Mouse (Mus musculus) stomach, postnatal 0 days (tissue): ENCODE data around the gene Lgi1. TPM values are rescaled to one million over a fixed set of nuclear protein-coding genes. Genes with fewer than 3 reads are reported as not detected.

ENCODE experiments used
- ATAC-seq: fragments of 200-750 bp; cut with Nextera tagmentation; 2 replicates; pipeline ENCODE4 v1.8.0; 2017; ENCODE audit not compliant: low FRiP score, low TSS enrichment
- DNase-seq: peaks from one replicate; pipeline ENCODE4 v3.0.0-alpha.2; 2016; ENCODE audit warnings: low spot score
- H3K27ac ChIP-seq: fragments of 300-500 bp; sonication (generic); replicated peaks from 2 replicates; pipeline ENCODE4 v1.5.1; 2014; ENCODE audit warnings: mild to moderate bottlenecking, control low read depth
- H3K27me3 ChIP-seq: fragments of 300-500 bp; sonication (generic); 2 replicates; pipeline ENCODE4 v1.6.1; 2014; ENCODE audit warnings: low read length; ENCODE audit not compliant: control insufficient read depth, insufficient read depth
- H3K36me3 ChIP-seq: fragments of 300-500 bp; sonication (generic); 2 replicates; pipeline ENCODE4 v1.6.1; 2014; ENCODE audit warnings: low read length, mixed read lengths; ENCODE audit not compliant: control insufficient read depth, insufficient read depth
- H3K4me1 ChIP-seq: fragments of 300-500 bp; sonication (generic); replicated peaks from 2 replicates; pipeline ENCODE4 v1.6.1; 2014; ENCODE audit warnings: antibody characterized with exemption; ENCODE audit not compliant: control insufficient read depth, insufficient read depth
- H3K4me2 ChIP-seq: fragments of 300-500 bp; sonication (generic); replicated peaks from 2 replicates; pipeline ENCODE4 v1.6.1; 2014; ENCODE audit warnings: low read depth, mild to moderate bottlenecking, control low read depth, moderate library complexity
- H3K4me3 ChIP-seq: fragments of 300-500 bp; sonication (generic); 2 replicates; pipeline ENCODE4 v1.5.1; 2014; ENCODE audit warnings: low read depth, low read length, control low read depth
- H3K9ac ChIP-seq: fragments of 300-500 bp; sonication (generic); 2 replicates; pipeline ENCODE4 v1.6.1; 2014; ENCODE audit warnings: mild to moderate bottlenecking, low read length, control low read depth, mixed read lengths
- H3K9me3 ChIP-seq: fragments of 300-500 bp; sonication (generic); 2 replicates; pipeline ENCODE4 v1.6.1; 2016; ENCODE audit warnings: low read length; ENCODE audit not compliant: control insufficient read depth
- CTCF ChIP-seq: IDR thresholded peaks from 2 replicates; pipeline ENCODE4 v1.5.1; 2016; ENCODE audit warnings: antibody characterized with exemption, low read depth, mild to moderate bottlenecking, moderate library complexity
- EP300 ChIP-seq: optimal IDR thresholded peaks from 2 replicates; pipeline ENCODE3; 2016; ENCODE audit warnings: antibody characterized with exemption
- WGBS: fragments of 180-500 bp; shearing (Covaris S2); extraction: QIAGEN DNeasy Blood & Tissue Kit; methylation state at CpG from one replicate; pipeline ENCODE4 v1.1.7; 2014; 5-methylcytosine and 5-hydroxymethylcytosine counted together
- polyA plus RNA-seq: library from polyadenylated mRNA; unstranded; fragments of >200 nt; fragmentation: Nextera tagmentation; extraction: Ambion mirVana; gene quantifications from 2 replicates; pipeline ENCODE4 v1.2.1, GENCODE M21; 2015

Lgi1 gene
- polyA plus RNA-seq, 1 experiment from 2014 or later: 1.0 TPM

DNA sequence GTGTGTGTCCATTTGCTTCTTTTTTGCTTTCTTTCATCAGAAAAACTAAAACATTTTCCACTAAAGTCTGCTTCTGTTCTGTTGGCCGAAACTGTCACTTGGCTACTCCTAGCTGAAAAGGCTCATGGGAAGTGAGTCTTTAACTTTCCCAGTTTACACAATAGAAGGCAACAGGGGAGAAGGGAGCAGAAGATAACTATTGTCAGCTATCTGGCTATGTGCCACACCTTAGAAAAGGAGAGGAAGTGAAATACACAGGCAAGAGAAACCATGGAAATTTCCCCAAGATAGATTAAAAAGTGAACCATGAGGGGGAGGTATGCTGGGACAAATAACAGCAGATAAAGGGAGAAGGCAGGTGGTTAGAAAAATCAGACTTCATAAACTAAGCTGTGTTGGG lies 89.9 kb downstream of the Lgi1 start:
- WGBS: 86% methylated on average over 1 of the region's 1 CpGs
- TF ChIP-seq EP300 (no peak), CTCF (no peak)
- DNase-seq: no peak

GRCm38 (mm10) chr19:38354819-38355360 lies 90.6 kb downstream of the Lgi1 start:
- H3K36me3 ChIP-seq: no peaks in the 10 kb centered on the region
- H3K27me3 ChIP-seq: no peaks in the 10 kb centered on the region
- no peak overlapping the region for H3K4me3 ChIP-seq
- WGBS: 65% methylated on average over 10 of the region's 10 CpGs
- H3K4me1 ChIP-seq: no peaks in the 10 kb centered on the region
- H3K27ac ChIP-seq: no peak overlapping the region
- ATAC-seq (no peak), DNase-seq (peak; percentile 28)
- H3K9me3 ChIP-seq: no peaks in the 10 kb centered on the region
- TF ChIP-seq EP300 (no peak), CTCF (peak; percentile 42; the same call in 1 of the 2 replicates)
- H3K4me2 ChIP-seq: no peak overlapping the region
- no peak overlapping the region for H3K9ac ChIP-seq

More for the DNA sequence above, 89.9 kb downstream of the Lgi1 start:
- H3K4me1 ChIP-seq: no peaks in the 10 kb centered on the region
- no peaks in the 10 kb centered on the region for H3K9me3 ChIP-seq
- no peaks in the 10 kb centered on the region for H3K36me3 ChIP-seq
- no peak for ATAC-seq
- no peak overlapping the region for H3K4me2 ChIP-seq
- no peaks in the 10 kb centered on the region for H3K27me3 ChIP-seq
- H3K9ac ChIP-seq: no peak overlapping the region
- H3K27ac ChIP-seq: no peak overlapping the region
- no peak overlapping the region for H3K4me3 ChIP-seq

- no peak for ATAC-seq
- no peak overlapping the region for H3K27ac ChIP-seq
Observed at GRCm38 (mm10) chr19:38356211-38356828, 92.0 kb downstream of the Lgi1 start.

DNA sequence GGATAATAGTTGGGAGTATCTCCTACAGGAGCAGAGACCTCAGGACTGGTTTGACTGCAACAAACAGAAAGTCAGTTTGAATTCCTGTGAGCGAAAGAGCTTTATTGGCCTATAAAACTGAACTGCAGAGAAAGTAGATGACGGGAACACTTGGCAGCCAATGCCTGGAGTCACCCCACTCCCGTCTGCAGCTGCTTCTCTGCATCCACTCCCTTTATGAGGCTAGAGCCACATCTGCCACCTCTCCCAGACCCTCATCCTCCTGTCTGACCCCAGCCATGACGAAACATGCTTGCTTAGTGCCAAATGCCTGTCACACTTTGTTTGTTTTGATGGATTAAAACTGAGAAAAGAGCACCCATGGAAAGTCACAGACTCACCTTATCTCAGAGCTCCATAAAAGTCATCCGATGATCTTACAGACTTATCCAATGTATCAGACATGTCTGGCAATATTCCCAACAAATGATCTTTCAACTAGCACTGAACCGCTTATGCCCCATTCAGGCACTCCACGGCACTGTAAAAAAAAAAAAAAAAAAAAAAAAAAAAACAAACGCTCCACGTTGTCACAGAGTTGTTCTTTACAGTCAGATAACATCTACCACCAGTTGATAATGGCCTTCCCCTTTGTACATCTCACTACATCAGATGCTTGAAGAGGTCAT lies 93.8 kb downstream of the Lgi1 start:
- Histone ChIP-seq H3K27ac (no peak overlapping the region), H3K9me3 (no peaks in the 10 kb centered on the region), H3K4me1 (no peaks in the 10 kb centered on the region), H3K9ac (no peak overlapping the region), H3K27me3 (no peaks in the 10 kb centered on the region), H3K4me3 (no peak overlapping the region), H3K36me3 (no peaks in the 10 kb centered on the region), H3K4me2 (no peak overlapping the region)
- no peak for TF ChIP-seq CTCF
- DNase-seq (no peak), ATAC-seq (no peak)
- WGBS: 42% methylated on average over 9 of the region's 9 CpGs

More at GRCm38 (mm10) chr19:38356211-38356828, 92.0 kb downstream of the Lgi1 start:
- TF ChIP-seq EP300 (no peak), CTCF (no peak)
- Histone ChIP-seq H3K4me3 (no peak overlapping the region), H3K4me1 (no peaks in the 10 kb centered on the region), H3K36me3 (no peaks in the 10 kb centered on the region), H3K27me3 (no peaks in the 10 kb centered on the region), H3K9me3 (no peaks in the 10 kb centered on the region), H3K4me2 (no peak overlapping the region), H3K9ac (no peak overlapping the region)
- DNase-seq: no peak
- 57% methylated on average over 8 of the region's 8 CpGs for WGBS

DNA sequence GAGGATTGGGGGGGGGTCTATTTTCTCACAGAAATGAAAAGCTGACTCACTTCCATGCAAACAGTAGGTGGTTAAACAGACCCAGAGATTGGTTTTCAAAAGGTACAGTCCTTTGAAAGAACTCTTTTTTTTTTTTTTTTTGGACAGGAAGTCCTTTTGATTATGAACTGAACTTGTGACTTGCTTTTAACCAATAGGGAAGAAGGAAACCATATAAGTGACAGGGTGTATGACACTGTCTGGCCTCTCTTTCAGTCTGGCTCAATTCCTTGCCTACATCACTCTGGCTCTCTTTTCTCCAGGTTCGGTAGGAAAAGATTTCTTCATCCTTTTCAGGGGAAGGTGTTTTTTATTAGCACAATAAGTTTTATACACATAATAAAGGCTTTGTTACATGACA lies 95.0 kb downstream of the Lgi1 start:
- Histone ChIP-seq H3K4me3 (no peak overlapping the region), H3K27me3 (no peaks in the 10 kb centered on the region), H3K36me3 (no peaks in the 10 kb centered on the region), H3K27ac (no peak overlapping the region), H3K4me1 (no peaks in the 10 kb centered on the region), H3K9me3 (no peaks in the 10 kb centered on the region), H3K9ac (no peak overlapping the region), H3K4me2 (no peak overlapping the region)
- ATAC-seq (no peak), DNase-seq (no peak)
- no peak for TF ChIP-seq EP300
- no peak for TF ChIP-seq CTCF
- WGBS: 77% methylated on average over 1 of the region's 1 CpGs

Other genes with a start within 250 kb of the Lgi1 start
- 14.3 and 14.6 TPM in 2 replicates for gene Myof, start 221.0 kb upstream of the Lgi1 start, polyA plus RNA-seq
- 7.0 and 8.7 TPM in 2 replicates for gene Cep55, start 209.5 kb upstream of the Lgi1 start, polyA plus RNA-seq
- gene Ffar4, start 167.5 kb upstream of the Lgi1 start, polyA plus RNA-seq: 6.8 and 7.5 TPM in 2 replicates
- gene Rbp4, start 139.3 kb upstream of the Lgi1 start, polyA plus RNA-seq: 21.3 and 31.7 TPM in 2 replicates
- gene Pde6c, start 131.8 kb upstream of the Lgi1 start, polyA plus RNA-seq: 0.02 and 0.11 TPM in 2 replicates
- 22.7 and 22.8 TPM in 2 replicates for gene Fra10ac1, start 40.4 kb upstream of the Lgi1 start, polyA plus RNA-seq
- 20.9 and 27.3 TPM in 2 replicates for gene Slc35g1, start 131.4 kb downstream of the Lgi1 start, polyA plus RNA-seq
- gene Plce1, start 216.6 kb downstream of the Lgi1 start, polyA plus RNA-seq: 6.2 and 7.2 TPM in 2 replicates